Mouse (Mus musculus) gastrocnemius, adult 18-20 months (tissue): Measurements from ENCODE around the gene Skida1. TPM values are rescaled to one million over a fixed set of nuclear protein-coding genes. Genes with fewer than 3 reads are reported as not detected.
A peak's percentile ranks its signal among the peaks of the same experiment; 100 is the strongest.
"Not testable (repeated sequence)": the region's sequence is repeated elsewhere in the genome, so short reads cannot be mapped to it uniquely, and the experiment has no call there.

Experiments
- DNase-seq: peaks from one replicate; pipeline ENCODE4 v3.0.0; 2021; ENCODE audit warnings: low spot score
- long read RNA-seq, 2 experiments: library from polyadenylated mRNA; stranded (forward); transcript quantifications; one replicate each; pipeline ENCODE4 v2.0.0; 2021
- total RNA-seq, 2 experiments: library from RNA; stranded (reverse); gene quantifications; 2 replicates each; pipeline ENCODE4 v1.2.3; 2021

Skida1 gene
- total RNA-seq: under 1 TPM; 0.07 to 0.12 TPM
- long read RNA-seq, experiment 1: 0 reads
- long read RNA-seq, experiment 2: 0 reads

DNA sequence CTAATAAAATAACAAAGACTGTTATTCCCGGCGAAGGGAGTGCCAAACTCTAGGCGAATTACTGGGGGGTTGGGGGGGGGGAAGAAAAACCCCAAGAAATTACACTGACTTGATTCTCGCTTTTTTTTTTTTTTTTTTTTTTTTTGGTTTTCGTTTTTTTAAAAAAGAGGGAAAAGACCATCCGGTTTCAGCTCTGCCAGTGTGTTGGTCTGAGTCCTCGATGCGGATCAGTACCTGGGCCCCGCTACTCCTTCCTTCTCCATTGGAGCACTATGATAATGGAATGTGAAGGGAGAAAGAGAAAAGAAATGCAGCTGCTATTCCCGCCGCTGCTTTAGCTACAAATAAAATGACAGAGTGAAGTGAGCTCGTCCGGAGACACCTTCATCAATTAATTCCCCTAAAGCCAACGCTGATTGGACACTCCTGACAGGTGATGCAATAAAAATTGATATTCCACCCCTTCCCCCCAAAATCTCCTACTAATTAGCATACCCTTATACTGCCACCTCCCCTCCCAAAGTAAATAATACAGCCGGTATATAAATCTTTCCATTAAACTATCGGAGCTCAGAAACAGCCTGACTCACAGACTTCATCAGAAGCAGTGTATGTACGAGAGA lies at the start of gene Skida1:
TSS of gene Skida1 (minus strand) at position 599 of the 623 bp plus-strand sequence.
- DNase-seq: no peak

GRCm38 (mm10) chr2:18095804-18096203 lies 47.0 kb upstream of the Skida1 start:
- no peak for DNase-seq

DNA sequence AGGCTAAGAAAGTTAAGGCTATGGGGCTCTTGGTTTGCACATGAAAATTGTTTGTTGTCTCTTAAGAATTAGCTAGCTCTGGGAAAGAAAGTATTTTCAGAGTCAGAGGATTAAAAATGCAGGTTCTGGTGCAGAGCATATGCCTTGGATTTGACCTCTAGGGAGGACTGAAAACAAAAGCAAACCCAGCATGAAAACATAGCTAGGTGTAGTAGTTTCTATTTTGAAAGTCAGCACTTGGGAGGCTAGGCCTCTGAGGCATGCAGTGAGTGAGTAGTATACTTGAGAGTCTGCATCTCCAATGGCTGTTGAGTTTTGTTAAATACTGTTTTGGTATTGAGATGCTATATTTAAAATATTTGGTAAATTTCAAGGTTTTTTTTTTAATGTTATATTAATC lies 45.5 kb upstream of the Skida1 start:
- DNase-seq: no peak

DNA sequence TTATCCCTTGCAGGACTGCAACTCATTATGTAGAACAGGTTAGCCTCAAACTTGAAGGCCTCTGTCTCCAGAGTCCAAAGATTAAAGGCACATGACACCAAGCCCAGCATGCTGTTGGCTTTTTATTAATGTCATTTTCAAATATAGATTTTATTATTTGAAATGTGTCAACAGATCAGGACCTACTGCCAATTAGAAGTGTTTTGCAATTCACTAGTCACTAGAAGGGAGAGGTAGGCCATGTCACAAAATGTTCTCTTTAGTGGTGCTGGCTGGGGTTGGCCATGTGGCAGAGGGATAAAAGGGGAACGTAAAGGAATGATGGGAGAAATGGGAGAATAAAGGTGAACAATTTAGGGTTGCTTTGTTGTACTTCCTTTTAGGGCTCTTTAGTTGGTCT lies 45.0 kb upstream of the Skida1 start:
- DNase-seq: peak; percentile 20

DNA sequence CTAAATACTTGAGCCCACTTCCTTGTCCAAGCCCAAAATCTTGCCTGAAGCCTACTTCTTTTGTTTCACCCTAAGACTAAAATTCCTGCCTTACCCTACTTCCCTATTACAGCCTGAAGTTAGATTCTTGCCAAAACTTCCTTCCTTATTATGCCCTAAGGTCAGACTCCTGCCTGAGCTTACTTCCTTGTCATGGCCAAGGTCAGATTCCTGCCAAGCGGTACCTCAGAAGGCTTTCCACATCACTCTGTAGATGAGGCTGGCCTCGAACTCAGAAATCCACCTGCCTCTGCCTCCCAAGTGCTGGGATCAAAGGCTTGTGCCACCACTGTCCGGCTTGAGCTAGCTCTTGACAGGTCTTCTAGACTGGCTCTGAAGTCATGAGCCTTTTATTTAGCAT lies 38.8 kb upstream of the Skida1 start:
- DNase-seq: not testable (repeated sequence)

GRCm38 (mm10) chr2:18080182-18080860 lies 31.5 kb upstream of the Skida1 start:
- no peak for DNase-seq

- no peak for DNase-seq
These were observed 23.1 kb upstream of the Skida1 start for GRCm38 (mm10) chr2:18071947-18072346.

DNA sequence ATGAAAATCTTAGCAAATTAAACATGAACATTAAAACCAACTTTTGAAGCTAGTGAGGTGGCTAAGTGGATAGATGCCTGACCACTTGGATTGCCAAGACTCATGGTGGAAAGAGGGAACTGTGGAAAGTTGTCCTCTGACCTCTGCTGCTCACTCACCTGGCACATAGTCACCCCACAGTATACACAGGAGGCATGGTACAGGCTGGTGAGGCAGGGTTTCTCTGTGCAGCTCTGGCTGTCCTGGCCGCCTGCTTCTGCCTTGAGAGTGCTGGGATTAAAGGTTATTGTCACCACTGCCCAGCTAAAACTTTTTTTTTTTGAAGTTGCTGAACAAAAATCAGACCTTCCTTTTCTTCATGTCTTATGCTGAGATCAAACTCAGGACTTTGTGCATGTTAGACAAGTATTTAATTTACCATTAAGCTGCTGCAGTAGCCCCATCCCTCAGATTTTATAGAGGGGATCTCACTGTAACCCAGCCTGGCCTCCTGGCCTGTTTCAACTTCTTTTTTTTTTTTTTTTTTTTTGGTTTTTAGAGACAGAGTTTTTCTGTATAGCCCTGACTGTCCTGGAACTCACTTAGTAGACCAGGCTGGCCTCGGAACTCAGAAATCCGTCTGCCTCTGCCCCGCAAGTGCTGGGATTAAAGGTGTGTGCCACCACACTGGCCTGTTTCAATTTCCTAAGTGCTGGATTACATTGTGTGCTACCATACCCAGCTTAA lies 19.4 kb upstream of the Skida1 start:
- peak; percentile 2 for DNase-seq

- no peak for DNase-seq
These were observed 17.6 kb upstream of the Skida1 start for GRCm38 (mm10) chr2:18066436-18066835.

GRCm38 (mm10) chr2:18065708-18066030 lies 16.8 kb upstream of the Skida1 start:
- no peak for DNase-seq

DNA sequence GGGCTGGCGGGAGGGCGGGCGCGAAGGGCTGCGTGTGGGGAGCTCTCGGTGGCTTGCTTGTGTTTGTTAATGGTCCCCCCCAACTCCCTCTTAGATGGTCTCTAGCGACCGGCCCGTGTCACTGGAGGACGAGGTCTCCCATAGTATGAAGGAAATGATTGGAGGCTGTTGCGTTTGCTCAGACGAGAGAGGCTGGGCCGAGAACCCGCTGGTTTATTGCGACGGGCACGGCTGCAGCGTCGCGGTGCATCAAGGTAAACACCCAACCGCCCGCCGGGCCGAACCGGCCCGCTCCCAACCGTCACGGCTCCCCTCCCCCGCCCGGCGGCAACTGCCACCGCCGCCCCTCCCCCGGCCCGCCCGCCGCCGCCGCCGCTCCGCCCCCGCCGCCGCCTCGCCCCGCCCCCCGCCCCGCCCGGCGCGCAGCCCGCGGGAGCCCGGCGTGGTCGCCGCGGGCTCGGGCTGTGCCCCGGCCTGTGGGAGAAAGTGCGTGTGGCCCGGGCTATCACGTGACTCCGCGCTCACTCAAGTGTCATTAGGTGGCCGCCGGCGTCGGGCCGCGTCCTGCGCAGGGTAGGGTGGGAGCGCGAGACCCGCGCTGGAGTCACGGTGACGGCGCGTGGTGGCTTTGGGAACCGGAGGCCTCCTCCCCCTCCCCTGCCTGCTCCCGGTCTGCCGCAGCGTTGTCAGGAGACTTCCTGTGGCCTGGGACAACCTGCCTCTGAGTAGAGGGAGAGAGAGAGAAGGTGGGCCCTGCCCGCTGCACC lies 16.3 kb upstream of the Skida1 start:
- DNase-seq: peak; percentile 71

DNA sequence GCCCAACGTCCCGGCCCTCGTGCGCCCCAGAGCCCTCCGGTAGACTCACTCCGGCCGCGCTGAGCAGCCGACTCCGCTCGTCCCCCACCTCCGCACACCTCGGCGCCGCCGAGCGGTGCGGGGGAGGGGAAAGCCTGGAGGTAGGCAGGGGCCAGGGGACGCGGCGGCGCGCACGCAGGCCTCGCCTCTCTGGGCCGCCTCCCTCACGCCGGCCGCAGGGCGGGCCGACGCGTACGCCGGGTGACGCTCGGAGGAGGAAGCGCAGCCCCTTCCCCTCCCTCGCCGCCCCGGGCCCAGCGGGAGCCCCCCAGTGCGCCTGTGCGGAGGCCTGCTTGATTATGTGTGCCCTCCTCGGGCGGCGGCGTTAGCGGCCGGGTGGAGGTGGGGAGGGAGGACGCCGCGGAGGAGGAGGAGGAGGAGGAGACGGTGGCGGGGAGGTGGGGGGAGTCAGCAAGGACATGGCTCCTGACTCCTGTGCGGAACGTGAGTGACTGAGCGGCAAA lies 15.6 kb upstream of the Skida1 start:
- peak; percentile 87 for DNase-seq

DNA sequence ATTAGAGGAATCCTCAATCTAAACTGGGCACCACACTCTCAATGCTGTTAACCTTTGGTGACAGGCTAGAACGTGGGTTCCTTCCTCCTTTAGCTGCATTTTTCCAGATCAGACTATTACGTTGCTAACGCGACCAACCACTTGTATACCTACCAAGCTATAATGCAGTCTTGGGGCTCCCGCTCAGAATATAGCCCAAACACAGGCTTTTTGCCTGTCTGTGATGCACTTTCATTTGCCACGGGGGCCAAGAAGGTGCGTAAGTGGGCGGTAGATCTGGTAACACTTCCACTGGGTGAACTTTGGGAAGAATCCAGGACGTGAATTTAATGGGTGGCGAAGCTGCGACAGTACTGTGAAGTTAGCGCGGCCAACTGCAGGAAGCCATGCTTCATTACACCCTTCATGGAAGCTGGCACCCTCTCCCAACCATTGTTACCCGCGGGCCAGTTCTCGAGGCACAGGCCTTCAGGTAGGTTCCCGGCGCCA lies 15.0 kb upstream of the Skida1 start:
- peak; percentile 67 for DNase-seq

DNA sequence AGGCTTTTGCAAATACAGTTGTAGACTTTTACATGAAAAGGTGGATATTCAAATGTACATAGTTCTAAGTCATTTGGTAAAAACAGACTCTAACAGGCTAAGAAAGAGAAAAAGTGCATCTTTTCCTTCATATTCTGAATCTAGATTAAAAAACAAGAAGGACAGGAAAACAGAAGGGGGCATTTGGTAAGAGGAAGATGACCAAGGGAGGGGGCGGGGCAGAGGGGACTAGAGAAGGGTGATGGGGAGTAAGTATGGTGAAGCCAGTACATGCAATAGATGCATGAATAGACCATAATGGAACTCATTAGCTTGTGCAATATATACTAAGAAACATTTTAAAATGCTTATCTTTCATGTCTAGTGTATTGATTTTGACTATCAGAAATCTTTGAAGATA lies 11.5 kb upstream of the Skida1 start:
- no peak for DNase-seq

DNA sequence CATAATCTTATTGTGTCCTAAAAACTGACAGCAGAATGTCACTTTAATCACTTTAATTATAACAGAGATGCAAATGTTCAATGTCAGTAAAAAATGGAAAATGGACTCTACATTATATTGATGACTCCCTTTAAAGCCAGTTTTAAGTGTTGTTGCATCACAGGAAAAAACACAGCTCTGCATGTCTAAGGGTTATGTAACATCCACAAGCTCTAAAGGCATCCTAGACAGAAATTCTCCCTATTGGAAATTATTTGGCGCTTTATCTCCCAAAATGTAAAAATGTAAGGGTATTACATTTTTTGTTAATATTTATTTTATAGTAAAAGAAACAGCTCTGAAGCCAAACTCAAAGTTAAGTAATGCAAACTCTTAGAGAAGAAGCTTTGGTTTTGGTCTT lies 11.0 kb upstream of the Skida1 start:
- DNase-seq: no peak

- DNase-seq: no peak
These were observed 10.2 kb upstream of the Skida1 start for GRCm38 (mm10) chr2:18059063-18059462.

DNA sequence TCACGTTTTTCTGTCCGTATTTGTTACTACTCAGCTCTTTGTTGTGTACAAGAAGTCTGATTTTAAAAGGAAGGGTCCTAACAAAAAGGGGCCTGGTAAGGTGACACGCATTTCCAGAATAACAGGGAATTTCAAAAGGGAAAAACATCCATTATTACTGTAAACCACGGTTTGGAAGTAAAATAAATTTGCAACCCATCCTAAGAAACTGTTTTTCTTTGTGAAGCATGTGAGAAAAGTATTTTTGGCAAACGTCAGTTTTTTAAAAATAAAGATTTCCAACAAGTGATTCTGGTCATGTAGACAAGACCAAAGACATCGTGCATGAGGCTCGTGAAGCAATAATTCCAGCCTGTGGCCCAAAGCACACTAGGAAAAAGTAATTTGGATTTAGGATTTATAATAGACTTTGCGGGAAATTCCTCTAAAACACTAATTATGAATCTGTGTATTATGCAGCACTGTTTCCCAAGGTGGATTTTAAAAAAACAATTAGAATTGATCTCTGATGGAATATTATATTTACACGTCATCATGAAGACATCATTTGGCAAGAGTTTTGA lies 9.4 kb upstream of the Skida1 start:
- DNase-seq: no peak

GRCm38 (mm10) chr2:18057336-18058145 lies 8.7 kb upstream of the Skida1 start:
- DNase-seq: peak; percentile 52

DNA sequence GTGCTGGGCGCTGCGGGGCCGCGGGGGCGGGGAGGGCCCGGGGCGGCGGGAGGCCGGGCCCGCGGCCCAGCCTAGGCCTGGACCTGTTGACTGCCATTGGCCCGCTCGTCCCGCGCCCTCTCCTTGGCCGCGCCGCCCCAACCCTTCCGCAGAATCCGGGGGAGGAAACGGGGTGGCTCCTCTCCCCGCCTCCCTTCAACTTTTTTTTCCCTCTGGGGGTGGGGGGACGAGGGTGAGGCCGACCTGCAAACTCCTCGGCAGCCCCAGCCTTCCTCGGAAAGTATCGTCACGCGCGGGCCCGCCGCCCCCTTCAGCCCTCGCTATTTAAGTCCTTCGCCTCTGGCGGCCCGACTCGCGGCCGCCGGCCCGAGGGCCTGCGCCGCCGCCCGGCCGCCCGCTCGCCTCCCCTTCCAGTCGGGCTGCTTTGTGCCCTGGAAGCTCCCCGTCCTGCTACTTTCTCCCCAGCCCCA lies 8.0 kb upstream of the Skida1 start:
- peak; percentile 97 for DNase-seq
